ENCODE assay signal across 10 mouse cellular contexts in the genomic region with DNA sequence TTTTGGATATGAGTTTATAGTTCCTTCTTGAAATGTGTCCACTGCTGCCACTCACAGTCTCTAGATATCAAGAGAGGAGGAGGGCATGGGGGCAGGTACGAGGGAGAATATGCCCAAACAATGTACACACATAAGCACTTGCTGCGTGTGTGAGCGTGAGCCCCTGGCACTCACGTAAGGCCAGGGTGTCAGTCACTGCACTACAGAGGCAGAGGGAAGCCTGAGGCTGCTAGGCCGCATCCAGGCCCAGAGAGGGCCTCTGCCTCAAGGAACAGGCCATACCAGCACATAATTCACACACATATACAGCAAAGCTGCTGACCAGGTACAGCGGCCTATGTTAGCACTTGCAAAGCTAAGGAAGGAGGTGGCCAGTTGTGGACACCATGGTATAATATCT. TPM values are rescaled to one million over a fixed set of nuclear protein-coding genes. Genes with fewer than 3 reads are reported as not detected.
A peak's percentile ranks its signal among the peaks of the same experiment; 100 is the strongest.
DNase-seq lines count a peak whose midpoint lies in the region; ATAC-seq and TF ChIP-seq lines count a peak whose summit lies in the region.
"Had no signal": no experiment of that assay in that cellular context is flagged by ENCODE, and none has a peak within 500 bp of the region (broad histone marks: within the 10 kb centered on the region; RNA-seq: fewer than 3 reads in every experiment).

No protein-coding gene starts in this region.

- 0 out of 2 replicates have a peak overlapping the region, but pooled peaks have one; percentile 0 for H3K4me3 ChIP-seq in kidney, embryonic 15.5 days (replicated peaks)
- peak overlapping the region; percentile 12 for H3K4me3 ChIP-seq in bone marrow, adult 2 months (replicated peaks; ENCODE audit: control insufficient read depth, low read depth, low read length)
- peak overlapping the region; percentile 19 for H3K4me3 ChIP-seq in embryonic fibroblast, embryonic 13.5 days (ENCODE audit: insufficient read depth, low read length)
- H3K4me3 ChIP-seq in limb, embryonic 15.5 days = no peak overlapping the region

- no peaks in the 10 kb centered on the region for H3K27me3 ChIP-seq in kidney, embryonic 15.5 days
- H3K27me3 ChIP-seq in limb, embryonic 15.5 days = no peaks in the 10 kb centered on the region

- no peak overlapping the region for H3K27ac ChIP-seq in kidney, embryonic 15.5 days
- H3K27ac ChIP-seq in bone marrow, adult 2 months (ENCODE audit: control insufficient read depth, insufficient read depth, low read depth, low read length, poor library complexity) = no peak overlapping the region
- no peak overlapping the region for H3K27ac ChIP-seq in embryonic fibroblast, embryonic 13.5 days (ENCODE audit: insufficient read depth, low read length)
- peak overlapping the region; percentile 47; the same call in 1 of the 2 replicates for H3K27ac ChIP-seq in limb, embryonic 15.5 days

- 85% methylated on average over 6 of the region's 6 CpGs for WGBS in kidney, embryonic 15.5 days
- WGBS in bone marrow, adult 2 months = 73% methylated on average over 6 of the region's 6 CpGs
- WGBS in limb, embryonic 15.5 days = 82% methylated on average over 6 of the region's 6 CpGs

- H3K9me3 ChIP-seq in kidney, embryonic 15.5 days (replicated peaks) = no peaks in the 10 kb centered on the region
- no peaks in the 10 kb centered on the region for H3K9me3 ChIP-seq in limb, embryonic 15.5 days

- peak overlapping the region; percentile 77; the same call in 1 of the 2 replicates for H3K4me2 ChIP-seq in kidney, embryonic 15.5 days
- peak overlapping the region; percentile 55; the same call in 1 of the 2 replicates for H3K4me2 ChIP-seq in limb, embryonic 15.5 days

- H3K36me3 ChIP-seq in kidney, embryonic 15.5 days = peaks cover 19% of the 10 kb centered on the region
- peaks cover 17% of the 10 kb centered on the region for H3K36me3 ChIP-seq in limb, embryonic 15.5 days

- no peak for TF ChIP-seq CTCF in bone marrow, adult 2 months (IDR thresholded peaks at IDR 0.05; ENCODE audit: control insufficient read depth, insufficient read depth, low read length)
- TF ChIP-seq CTCF in embryonic fibroblast, embryonic 13.5 days (IDR thresholded peaks at IDR 0.05; ENCODE audit: borderline replicate concordance, insufficient read depth, low read length) = no peak

- TF ChIP-seq POLR2A in bone marrow, adult 2 months (IDR thresholded peaks at IDR 0.05; ENCODE audit: borderline replicate concordance, control insufficient read depth, low read depth, low read length) = no peak
- TF ChIP-seq POLR2A in embryonic fibroblast, embryonic 13.5 days (IDR thresholded peaks at IDR 0.05; ENCODE audit: low read depth, low read length) = no peak

- no peak for ATAC-seq in kidney, embryonic 15.5 days (replicated peaks; ENCODE audit: low FRiP score)
- ATAC-seq in limb, embryonic 15.5 days (ENCODE audit: insufficient number of reproducible peaks, low FRiP score, low TSS enrichment, low read depth) = no peak

- DNase-seq in kidney, adult 8-10 months = no peak
- DNase-seq in testis, postnatal 10 days (ENCODE audit: low spot score) = no peak
- no peak for DNase-seq in right cerebral cortex, postnatal 4 days
- no peak for DNase-seq in gastrocnemius, postnatal 25 days
- DNase-seq: thymus, adult 18-20 months had no signal

- H3K9ac ChIP-seq in kidney, embryonic 15.5 days = no peak overlapping the region
- H3K9ac ChIP-seq in limb, embryonic 15.5 days = no peak overlapping the region

- peaks cover 18% of the 10 kb centered on the region for H3K4me1 ChIP-seq in kidney, embryonic 15.5 days
- H3K4me1 ChIP-seq in bone marrow, adult 2 months (ENCODE audit: control insufficient read depth, insufficient read depth, low read length) = peaks cover 5% of the 10 kb centered on the region
- no peaks in the 10 kb centered on the region for H3K4me1 ChIP-seq in embryonic fibroblast, embryonic 13.5 days (ENCODE audit: control insufficient read depth, insufficient read depth, low read length)
- H3K4me1 ChIP-seq in limb, embryonic 15.5 days = peaks cover 17% of the 10 kb centered on the region

RNA-seq across cellular contexts. Expression of a gene that starts 2.1 kb away (rescaled TPM):
- polyA plus RNA-seq in kidney, embryonic 15.5 days (2015; fragmentation: Nextera tagmentation; extraction: Ambion mirVana) = 55.7 and 56.8 TPM in 2 replicates
- 20.7 and 23.2 TPM in 2 replicates for polyA plus RNA-seq in bone marrow, adult 2 months (2011; ENCODE audit: insufficient read depth, insufficient read length, low replicate concordance, missing spikeins)
- 54.5 and 58.8 TPM in 2 replicates for polyA plus RNA-seq in embryonic fibroblast, embryonic 13.5 days (2011; ENCODE audit: insufficient read length, low read depth, missing spikeins)
- polyA plus RNA-seq in limb, embryonic 15.5 days (2015; fragmentation: Nextera tagmentation; extraction: Ambion mirVana) = 57.4 and 64.1 TPM in 2 replicates
- 10 to 100 TPM; 10.5 to 11.3 TPM for total RNA-seq in gastrocnemius, postnatal 25 days (2021)

RNA-seq across cellular contexts. Expression of a gene that starts 44.8 kb away (rescaled TPM):
- polyA plus RNA-seq in kidney, embryonic 15.5 days (2015; fragmentation: Nextera tagmentation; extraction: Ambion mirVana) = 256 and 259 TPM in 2 replicates
- polyA plus RNA-seq in bone marrow, adult 2 months (2011; ENCODE audit: insufficient read depth, insufficient read length, low replicate concordance, missing spikeins) = 62.2 and 75.7 TPM in 2 replicates
- polyA plus RNA-seq in embryonic fibroblast, embryonic 13.5 days (2011; ENCODE audit: insufficient read length, low read depth, missing spikeins) = 84.2 and 103 TPM in 2 replicates
- 163 and 171 TPM in 2 replicates for polyA plus RNA-seq in limb, embryonic 15.5 days (2015; fragmentation: Nextera tagmentation; extraction: Ambion mirVana)
- 1 to 10 TPM; 1.0 to 1.2 TPM for total RNA-seq in gastrocnemius, postnatal 25 days (2021)

RNA-seq across cellular contexts. Expression of a gene that starts 55.4 kb away (rescaled TPM):
- 39.0 and 42.7 TPM in 2 replicates for polyA plus RNA-seq in kidney, embryonic 15.5 days (2015; fragmentation: Nextera tagmentation; extraction: Ambion mirVana)
- polyA plus RNA-seq in bone marrow, adult 2 months (2011; ENCODE audit: insufficient read depth, insufficient read length, low replicate concordance, missing spikeins) = 50.0 and 67.5 TPM in 2 replicates
- 17.4 and 20.9 TPM in 2 replicates for polyA plus RNA-seq in embryonic fibroblast, embryonic 13.5 days (2011; ENCODE audit: insufficient read length, low read depth, missing spikeins)
- polyA plus RNA-seq in limb, embryonic 15.5 days (2015; fragmentation: Nextera tagmentation; extraction: Ambion mirVana) = 24.9 and 29.9 TPM in 2 replicates
- total RNA-seq in gastrocnemius, postnatal 25 days (2021) = not detected
- total RNA-seq: gastrocnemius, adult 8-10 months had no signal
